Mouse (Mus musculus) left cerebral cortex, adult 8-10 months (tissue): ENCODE measurements around the gene Slc13a1. TPM values are rescaled to one million over a fixed set of nuclear protein-coding genes. Genes with fewer than 3 reads are reported as not detected.

Source experiments
- DNase-seq, 2 experiments: peaks; one replicate each; pipeline ENCODE4 v3.0.0; 2022; ENCODE audit warnings: low spot score in 2 of 2
- microRNA-seq, 2 experiments: library from miRNA; unstranded; fragments of <30 nt; microRNA quantifications; one replicate each; pipeline ENCODE4 v1.2.0; 2022
- total RNA-seq, 4 experiments: library from RNA; stranded (reverse); gene quantifications; 2 replicates each; pipeline ENCODE4 v1.2.4; 2022

Gene Slc13a1
- total RNA-seq, 4 experiments from 2014 or later: 0.14 to 0.70 (median 0.30) TPM

DNA sequence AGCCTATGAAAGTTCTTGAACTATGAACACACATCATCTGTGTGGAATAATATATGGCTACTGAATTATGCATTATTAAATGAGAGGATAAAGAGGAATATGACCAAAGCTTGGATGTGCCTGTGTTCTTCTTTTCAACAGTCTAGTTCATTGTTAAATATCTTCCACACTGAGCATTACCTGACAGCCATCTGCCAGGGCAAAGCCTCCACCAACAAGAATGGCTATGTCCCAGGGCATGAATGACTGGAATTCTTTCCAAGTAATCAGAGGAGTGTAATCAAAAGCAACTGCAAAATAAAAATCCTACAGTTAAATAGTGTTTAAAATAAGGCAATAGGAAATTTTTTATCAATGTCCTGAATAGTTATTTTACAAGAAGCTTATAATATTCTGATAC lies 70.5 kb downstream of the Slc13a1 start:
- no peak for DNase-seq

DNA sequence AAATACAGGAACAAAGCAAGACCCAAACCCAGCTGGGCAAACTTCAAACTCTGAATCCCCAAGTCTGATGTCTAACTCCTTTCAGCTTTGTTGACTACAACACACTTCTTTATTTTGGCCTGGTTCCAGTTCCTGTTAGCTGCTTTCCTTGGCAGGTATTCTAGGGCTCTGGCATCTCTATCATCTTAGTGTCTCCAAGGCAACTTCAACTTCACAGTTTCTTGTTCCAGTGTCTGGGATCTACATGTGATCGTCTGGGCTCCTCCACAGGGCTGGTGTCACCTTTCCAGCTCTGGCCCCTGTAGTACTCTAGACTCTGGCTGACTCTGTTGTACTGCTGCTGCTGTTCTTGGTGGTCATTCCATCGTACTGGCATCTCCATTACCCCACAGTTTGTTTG lies 91.8 kb downstream of the Slc13a1 start:
- DNase-seq: no peak

DNA sequence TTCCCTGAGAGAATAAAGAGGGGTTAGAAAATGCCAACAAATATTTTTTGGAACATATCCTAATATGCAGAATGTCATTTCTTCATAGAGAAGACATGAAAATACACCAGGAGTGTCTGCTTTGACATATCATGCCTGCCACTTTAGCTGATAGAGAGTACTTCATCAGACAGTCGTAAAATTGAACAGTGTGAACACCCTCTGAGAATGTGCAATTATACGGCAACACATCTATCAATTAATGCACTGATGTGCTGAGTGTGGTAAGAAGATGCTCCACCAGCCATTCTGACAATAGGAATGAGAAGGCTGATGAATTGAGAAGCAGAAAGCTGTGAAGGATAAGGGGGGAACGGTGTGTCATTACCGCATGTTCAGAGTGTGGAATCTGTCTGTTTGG lies 95.1 kb downstream of the Slc13a1 start:
- no peak for DNase-seq

DNA sequence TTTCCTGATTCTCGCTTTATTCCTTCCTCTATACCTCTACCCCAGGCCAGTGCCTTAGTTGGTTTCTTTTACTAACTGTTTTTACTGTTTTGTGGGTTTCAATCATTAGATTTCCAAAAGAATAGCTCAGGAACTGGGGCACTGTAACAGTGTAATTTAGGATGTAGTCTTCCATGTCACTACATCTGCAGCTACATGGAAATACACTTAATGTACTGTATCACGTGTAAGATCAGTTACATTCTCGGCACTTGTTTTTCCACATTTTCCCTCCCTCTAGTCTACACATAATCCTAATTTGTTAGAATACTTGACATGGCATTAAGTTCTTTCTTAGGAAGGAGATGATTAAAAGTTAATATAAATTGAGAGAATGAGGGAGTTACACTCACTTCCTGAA lies 108.1 kb downstream of the Slc13a1 start:
- DNase-seq: no peak

DNA sequence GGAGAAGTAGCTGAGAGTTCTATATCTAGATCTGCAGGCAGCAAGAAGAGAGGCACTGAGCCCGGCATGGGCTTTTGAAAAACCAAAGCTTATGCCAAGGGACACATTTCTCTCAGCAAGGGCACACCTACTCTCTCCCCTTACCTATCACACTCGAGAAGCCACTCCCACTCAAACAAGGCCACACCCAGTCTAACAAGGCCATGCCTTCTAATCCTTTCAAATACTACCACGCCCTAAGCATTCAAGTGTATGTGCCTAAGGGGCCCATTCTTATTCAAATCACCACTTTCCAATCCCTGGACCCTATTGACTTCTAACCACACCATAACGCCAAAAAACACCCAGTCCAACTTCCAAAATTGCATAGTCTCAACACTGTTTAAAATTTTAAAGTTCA lies 112.8 kb downstream of the Slc13a1 start:
- DNase-seq: no peak

DNA sequence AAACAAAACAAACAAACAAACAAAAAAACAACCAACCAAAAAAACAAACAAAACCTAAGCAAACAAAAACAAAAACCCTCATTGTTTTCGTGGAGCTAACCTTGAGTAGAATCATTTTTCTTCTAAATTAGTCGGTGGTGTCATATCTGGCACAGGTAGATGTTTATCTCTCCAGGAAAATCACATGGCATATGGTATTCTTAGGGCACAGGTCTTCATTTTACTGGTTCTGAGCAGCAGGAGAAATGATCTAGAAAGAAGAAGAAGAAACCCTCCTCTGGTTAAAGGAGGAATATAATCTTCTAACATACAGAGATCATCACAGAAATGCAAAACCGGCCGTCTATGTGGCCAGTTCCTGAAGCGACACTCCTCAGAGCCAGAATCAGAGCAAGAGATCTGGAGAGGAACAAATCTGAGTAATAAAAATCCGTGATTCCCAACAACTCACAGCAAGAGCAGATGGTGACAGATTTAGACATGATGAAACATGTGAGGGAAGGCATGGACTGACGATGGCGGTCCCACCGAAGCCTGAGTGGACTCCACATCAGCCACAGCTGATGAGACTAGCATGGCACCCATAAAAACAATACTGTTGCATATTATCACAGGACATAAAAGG lies 113.7 kb downstream of the Slc13a1 start:
- no peak for DNase-seq

DNA sequence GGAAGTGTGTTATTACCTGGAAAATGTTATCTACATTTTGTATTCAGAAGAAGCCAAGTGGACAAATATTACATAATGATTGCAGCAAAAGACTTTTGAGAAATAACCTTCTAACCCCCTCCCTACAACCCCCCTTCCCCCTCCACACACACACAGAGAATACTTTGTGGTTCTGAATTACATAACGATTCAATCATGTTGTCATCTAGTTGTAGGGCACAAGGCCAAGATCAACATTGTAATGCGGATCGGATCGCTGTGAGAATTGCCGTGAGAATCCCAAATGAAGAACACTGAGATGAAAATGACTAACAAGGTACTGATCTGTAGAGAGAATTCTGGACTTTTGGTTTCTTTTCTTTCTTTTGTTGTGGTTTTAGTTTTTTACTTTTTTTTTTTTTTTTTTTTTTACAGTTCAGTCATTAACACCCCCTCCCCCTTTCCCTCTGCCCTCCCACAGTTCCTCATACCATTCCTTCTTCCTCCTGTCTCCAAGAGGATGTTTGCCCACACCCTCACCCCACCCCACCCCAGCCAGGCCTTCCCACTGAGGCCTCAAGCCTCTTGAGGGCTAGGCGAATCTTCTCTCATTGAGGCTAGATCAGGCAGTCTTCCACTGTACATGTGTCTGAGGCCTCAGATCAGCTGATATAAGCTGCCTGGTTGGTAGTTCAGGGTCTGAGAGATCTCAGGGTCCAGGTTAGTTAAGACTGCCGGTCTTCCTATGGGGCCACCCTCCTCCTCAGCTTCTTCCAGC lies 120.7 kb downstream of the Slc13a1 start:
- DNase-seq: no peak

DNA sequence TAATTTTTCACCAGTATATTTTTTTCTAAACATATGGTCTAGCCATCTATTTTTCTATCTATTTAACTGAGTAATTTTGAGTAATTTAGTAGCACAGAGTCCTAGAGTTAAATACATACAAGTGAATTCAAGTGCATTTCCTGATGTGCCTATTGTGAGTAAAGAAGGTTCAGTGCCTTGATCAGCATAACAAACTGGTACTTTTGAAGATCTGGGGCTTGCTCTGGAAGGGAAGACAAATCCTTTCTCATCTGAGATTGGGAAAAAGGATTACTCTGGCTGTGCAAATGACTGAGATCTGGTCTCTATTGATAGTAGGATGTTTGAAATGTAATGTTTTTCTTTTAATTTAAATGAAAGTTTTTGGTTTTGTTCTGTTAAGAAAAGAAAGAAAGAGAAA lies 124.4 kb downstream of the Slc13a1 start:
- no peak for DNase-seq

Small RNAs within 50 kb of the gene (microRNA-seq; reads per million reads assigned to microRNA genes)
- 0 reads per million in 2 experiments for gene Gm26386

Other genes with a start within 250 kb of the Slc13a1 start
- not detected for gene Tas2r118, start 198.0 kb downstream of the Slc13a1 start, total RNA-seq